Mouse (Mus musculus): ENCODE measurements around the gene Hist2h2aa1. TPM values are rescaled to one million over a fixed set of nuclear protein-coding genes. Genes with fewer than 3 reads are reported as not detected.
A peak's percentile ranks its signal among the peaks of the same experiment; 100 is the strongest.
"Not testable (repeated sequence)": the region's sequence is repeated elsewhere in the genome, so short reads cannot be mapped to it uniquely, and the experiment has no call there.

The Hist2h2aa1 gene
- 6.1 and 9.9 TPM in 2 replicates for polyA plus RNA-seq (2015; fragmentation: Nextera tagmentation; extraction: Ambion mirVana)

- H3K27me3 ChIP-seq (replicated peaks; ENCODE audit: control insufficient read depth, insufficient read depth, low read length); H3K9me3 ChIP-seq (ENCODE audit: control insufficient read depth, low read length); H3K36me3 ChIP-seq (ENCODE audit: control insufficient read depth, insufficient read depth, low read length): not testable (repeated sequence)
- H3K4me3 ChIP-seq (ENCODE audit: low read length), result peak within 1 kb of the TSS; percentile 54
- WGBS, result 0% methylated on average over 18 of the region's 88 CpGs
- peak within 1 kb of the TSS; percentile 79 for H3K9ac ChIP-seq (ENCODE audit: low read depth, low read length)
- H3K4me2 ChIP-seq (ENCODE audit: low read length), result peak within 1 kb of the TSS; percentile 67
- peak; percentile 93 for ATAC-seq
- H3K4me1 ChIP-seq (ENCODE audit: control insufficient read depth, insufficient read depth, low read depth, low read length), result peaks cover 14% of the 10 kb centered on the region
- H3K27ac ChIP-seq (ENCODE audit: low read depth, low read length), result peak within 1 kb of the TSS; percentile 96
Measured at GRCm38 (mm10) chr3:96245003-96245886, at the start of gene Hist2h2aa1. Hist2h2aa1 (plus strand) TSS chr3:96245497.

- peaks cover 11% of the 10 kb centered on the region for H3K4me1 ChIP-seq (ENCODE audit: control insufficient read depth, insufficient read depth, low read depth, low read length)
- peaks cover 20% of the 10 kb centered on the region for H3K36me3 ChIP-seq (ENCODE audit: control insufficient read depth, insufficient read depth, low read length)
- no peak for ATAC-seq
- H3K9me3 ChIP-seq (ENCODE audit: control insufficient read depth, low read length), result no peaks in the 10 kb centered on the region
- no peak overlapping the region for H3K9ac ChIP-seq (ENCODE audit: low read depth, low read length)
- peak overlapping the region; percentile 95 for H3K4me2 ChIP-seq (ENCODE audit: low read length)
- no peak overlapping the region for H3K4me3 ChIP-seq (ENCODE audit: low read length)
- no peaks in the 10 kb centered on the region for H3K27me3 ChIP-seq (replicated peaks; ENCODE audit: control insufficient read depth, insufficient read depth, low read length)
- H3K27ac ChIP-seq (ENCODE audit: low read depth, low read length), result no peak overlapping the region
- WGBS, result 95% methylated on average over 11 of the region's 11 CpGs
Measured at GRCm38 (mm10) chr3:96195616-96196313, 49.5 kb upstream of the Hist2h2aa1 start.

DNA sequence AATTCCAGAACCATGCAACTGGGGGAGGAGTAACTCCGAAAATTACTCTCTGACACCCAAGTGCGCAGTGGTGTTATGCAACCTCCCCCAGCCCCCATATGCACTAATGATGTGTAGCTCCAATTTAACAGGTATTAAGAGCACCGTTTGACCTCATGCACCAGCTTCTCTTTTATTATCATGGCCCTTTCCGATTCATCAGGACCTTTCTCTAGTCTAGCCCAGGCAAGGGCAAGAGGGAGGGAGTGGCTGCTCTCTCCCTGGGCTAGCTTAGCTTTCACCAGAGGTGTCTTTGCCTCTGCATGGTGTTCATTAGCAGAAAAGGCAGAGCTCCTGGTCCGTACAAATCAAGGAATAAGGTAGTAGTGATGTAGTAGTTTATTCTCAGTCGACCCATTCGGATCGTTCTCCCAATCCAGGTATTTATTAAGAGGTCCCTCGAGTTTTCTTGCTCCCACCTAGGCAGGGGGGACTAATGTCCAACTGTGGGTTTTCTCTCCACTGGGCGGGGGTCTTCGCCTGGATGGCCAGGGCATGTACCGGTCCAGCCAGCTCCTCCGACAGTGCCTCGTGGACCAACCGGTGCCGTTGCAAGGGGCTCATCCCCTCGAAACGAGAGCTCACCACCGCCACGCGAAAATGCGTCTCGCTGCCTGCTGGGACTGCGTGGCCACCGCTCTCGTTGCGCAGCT, 48.7 kb upstream of the Hist2h2aa1 start:
- Histone ChIP-seq H3K4me1 (ENCODE audit: control insufficient read depth, insufficient read depth, low read depth, low read length) (peaks cover 11% of the 10 kb centered on the region), H3K36me3 (ENCODE audit: control insufficient read depth, insufficient read depth, low read length) (peaks cover 20% of the 10 kb centered on the region), H3K27ac (ENCODE audit: low read depth, low read length) (peak overlapping the region; percentile 96), H3K9me3 (ENCODE audit: control insufficient read depth, low read length) (no peaks in the 10 kb centered on the region), H3K4me2 (ENCODE audit: low read length) (peak overlapping the region; percentile 95), H3K9ac (ENCODE audit: low read depth, low read length) (peak overlapping the region; percentile 88), H3K4me3 (ENCODE audit: low read length) (peak overlapping the region; percentile 74), H3K27me3 (replicated peaks; ENCODE audit: control insufficient read depth, insufficient read depth, low read length) (no peaks in the 10 kb centered on the region)
- ATAC-seq, result peak; percentile 15
- WGBS, result 19% methylated on average over 27 of the region's 27 CpGs

DNA sequence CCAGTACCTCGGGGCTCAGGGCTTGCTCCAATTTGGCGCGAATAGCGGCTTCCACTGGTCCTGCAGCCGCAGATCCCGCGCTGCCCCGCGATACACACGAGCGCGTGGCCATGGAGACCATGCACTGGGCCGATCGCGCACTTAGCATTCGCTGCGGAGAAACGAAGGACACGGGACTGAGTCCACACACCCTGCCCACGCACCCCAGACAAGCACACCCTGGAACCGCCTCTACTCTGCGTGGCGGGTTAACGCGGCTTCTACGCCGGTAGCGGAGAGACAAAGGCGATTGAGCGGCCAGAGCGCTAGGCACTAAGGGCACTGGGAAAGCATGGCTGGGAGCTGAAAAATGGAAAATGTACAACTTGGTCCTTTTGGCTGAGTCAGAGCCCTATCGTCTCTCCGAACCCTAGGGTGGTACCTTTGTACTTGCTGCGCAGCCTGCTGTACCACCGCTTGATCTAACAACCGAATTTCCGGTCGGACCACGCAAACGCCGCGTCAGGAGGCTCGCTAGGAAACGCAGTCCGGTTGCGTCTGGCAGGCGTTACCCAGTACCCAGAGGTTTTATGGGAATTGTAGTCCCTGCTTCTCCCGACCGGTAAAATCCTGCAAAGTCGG, 48.1 kb upstream of the Hist2h2aa1 start:
- Histone ChIP-seq H3K27ac (ENCODE audit: low read depth, low read length) (peak overlapping the region; percentile 96), H3K27me3 (replicated peaks; ENCODE audit: control insufficient read depth, insufficient read depth, low read length) (no peaks in the 10 kb centered on the region), H3K4me2 (ENCODE audit: low read length) (peak overlapping the region; percentile 95), H3K36me3 (ENCODE audit: control insufficient read depth, insufficient read depth, low read length) (peaks cover 16% of the 10 kb centered on the region), H3K9ac (ENCODE audit: low read depth, low read length) (peak overlapping the region; percentile 88), H3K4me3 (ENCODE audit: low read length) (peak overlapping the region; percentile 74), H3K9me3 (ENCODE audit: control insufficient read depth, low read length) (no peaks in the 10 kb centered on the region), H3K4me1 (ENCODE audit: control insufficient read depth, insufficient read depth, low read depth, low read length) (peaks cover 11% of the 10 kb centered on the region)
- under 1% methylated on average over 50 of the region's 50 CpGs for WGBS
- peak; percentile 95 for ATAC-seq

- Histone ChIP-seq H3K27me3 (replicated peaks; ENCODE audit: control insufficient read depth, insufficient read depth, low read length) (no peaks in the 10 kb centered on the region), H3K4me3 (ENCODE audit: low read length) (peak overlapping the region; percentile 74), H3K36me3 (ENCODE audit: control insufficient read depth, insufficient read depth, low read length) (peaks cover 15% of the 10 kb centered on the region), H3K27ac (ENCODE audit: low read depth, low read length) (peak overlapping the region; percentile 19; the same call in 1 of the 2 replicates), H3K4me2 (ENCODE audit: low read length) (peak overlapping the region; percentile 95), H3K9me3 (ENCODE audit: control insufficient read depth, low read length) (no peaks in the 10 kb centered on the region), H3K9ac (ENCODE audit: low read depth, low read length) (peak overlapping the region; percentile 51), H3K4me1 (ENCODE audit: control insufficient read depth, insufficient read depth, low read depth, low read length) (peaks cover 11% of the 10 kb centered on the region)
- ATAC-seq, result peak; percentile 34
- 3% methylated on average over 6 of the region's 6 CpGs for WGBS
Measured at GRCm38 (mm10) chr3:96198181-96198580, 47.1 kb upstream of the Hist2h2aa1 start.

DNA sequence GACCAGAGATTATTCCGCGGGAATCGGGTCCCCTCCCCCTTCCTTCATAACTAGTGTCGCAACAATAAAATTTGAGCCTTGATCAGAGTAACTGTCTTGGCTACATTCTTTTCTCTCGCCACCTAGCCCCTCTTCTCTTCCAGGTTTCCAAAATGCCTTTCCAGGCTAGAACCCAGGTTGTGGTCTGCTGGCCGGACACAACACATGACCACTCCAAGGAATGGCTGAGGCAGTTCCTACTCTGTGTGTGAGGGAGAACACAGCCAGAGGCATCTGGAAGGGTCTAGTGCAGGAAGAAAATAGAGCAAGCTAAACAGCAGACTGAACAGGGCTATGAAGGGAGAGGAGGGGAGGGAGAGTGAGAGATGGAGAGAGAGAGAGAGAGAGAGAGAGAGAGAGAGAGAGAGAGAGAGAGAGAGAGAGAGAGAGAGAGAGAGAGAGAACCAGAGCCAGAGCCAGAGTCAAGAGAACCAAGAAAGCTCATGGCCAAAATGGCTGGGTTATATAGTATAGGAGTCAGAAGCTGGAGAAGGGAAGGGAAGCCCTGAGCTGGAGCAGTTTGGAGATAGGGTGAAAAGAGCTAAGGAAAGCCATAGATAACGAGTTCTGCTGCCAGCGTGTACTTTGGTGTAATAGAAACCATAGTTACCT, 46.6 kb upstream of the Hist2h2aa1 start:
- ATAC-seq; H3K4me3 ChIP-seq (ENCODE audit: low read length): not testable (repeated sequence)
- 36% methylated on average over 7 of the region's 8 CpGs for WGBS

GRCm38 (mm10) chr3:96199731-96200130, 45.6 kb upstream of the Hist2h2aa1 start:
- H3K4me3 ChIP-seq (ENCODE audit: low read length), result no peak overlapping the region
- H3K9me3 ChIP-seq (ENCODE audit: control insufficient read depth, low read length), result no peaks in the 10 kb centered on the region
- no peaks in the 10 kb centered on the region for H3K27me3 ChIP-seq (replicated peaks; ENCODE audit: control insufficient read depth, insufficient read depth, low read length)
- no peak overlapping the region for H3K4me2 ChIP-seq (ENCODE audit: low read length)
- H3K27ac ChIP-seq (ENCODE audit: low read depth, low read length), result no peak overlapping the region
- no peak for ATAC-seq
- WGBS, result 79% methylated on average over 2 of the region's 2 CpGs
- H3K9ac ChIP-seq (ENCODE audit: low read depth, low read length), result no peak overlapping the region
- peaks cover under 1% of the 10 kb centered on the region; the same call in 1 of the 2 replicates for H3K36me3 ChIP-seq (ENCODE audit: control insufficient read depth, insufficient read depth, low read length)
- H3K4me1 ChIP-seq (ENCODE audit: control insufficient read depth, insufficient read depth, low read depth, low read length), result peaks cover 11% of the 10 kb centered on the region

More for the DNA sequence above, 46.6 kb upstream of the Hist2h2aa1 start:
- H3K4me2 ChIP-seq (ENCODE audit: low read length), result peak overlapping the region; percentile 95
- H3K4me1 ChIP-seq (ENCODE audit: control insufficient read depth, insufficient read depth, low read depth, low read length), result peaks cover 11% of the 10 kb centered on the region
- H3K27ac ChIP-seq (ENCODE audit: low read depth, low read length), result 0 out of 2 replicates have a peak overlapping the region, but pooled peaks have one; percentile 48
- not testable (repeated sequence) for H3K9me3 ChIP-seq (ENCODE audit: control insufficient read depth, low read length); H3K27me3 ChIP-seq (replicated peaks; ENCODE audit: control insufficient read depth, insufficient read depth, low read length); H3K36me3 ChIP-seq (ENCODE audit: control insufficient read depth, insufficient read depth, low read length); H3K9ac ChIP-seq (ENCODE audit: low read depth, low read length)

- 88% methylated on average over 3 of the region's 3 CpGs for WGBS
- H3K4me1 ChIP-seq (ENCODE audit: control insufficient read depth, insufficient read depth, low read depth, low read length), result no peaks in the 10 kb centered on the region
- no peak overlapping the region for H3K9ac ChIP-seq (ENCODE audit: low read depth, low read length)
- H3K27ac ChIP-seq (ENCODE audit: low read depth, low read length), result no peak overlapping the region
- no peaks in the 10 kb centered on the region for H3K36me3 ChIP-seq (ENCODE audit: control insufficient read depth, insufficient read depth, low read length)
- no peaks in the 10 kb centered on the region; the same call in 1 of the 2 replicates for H3K27me3 ChIP-seq (replicated peaks; ENCODE audit: control insufficient read depth, insufficient read depth, low read length)
- no peak overlapping the region for H3K4me3 ChIP-seq (ENCODE audit: low read length)
- ATAC-seq, result no peak
- no peak overlapping the region for H3K4me2 ChIP-seq (ENCODE audit: low read length)
- H3K9me3 ChIP-seq (ENCODE audit: control insufficient read depth, low read length), result no peaks in the 10 kb centered on the region
Measured at GRCm38 (mm10) chr3:96207819-96208218, 37.5 kb upstream of the Hist2h2aa1 start.
